Mouse (Mus musculus) right cerebral cortex, postnatal 36 days (tissue): ENCODE measurements around the gene Armc8.

Experiments used
- DNase-seq, 2 experiments: peaks; one replicate each; pipeline ENCODE4 v3.0.0; 2022; ENCODE audit warnings: low spot score in 2 of 2, mixed read lengths in 1 of 2

Gene Armc8

DNA sequence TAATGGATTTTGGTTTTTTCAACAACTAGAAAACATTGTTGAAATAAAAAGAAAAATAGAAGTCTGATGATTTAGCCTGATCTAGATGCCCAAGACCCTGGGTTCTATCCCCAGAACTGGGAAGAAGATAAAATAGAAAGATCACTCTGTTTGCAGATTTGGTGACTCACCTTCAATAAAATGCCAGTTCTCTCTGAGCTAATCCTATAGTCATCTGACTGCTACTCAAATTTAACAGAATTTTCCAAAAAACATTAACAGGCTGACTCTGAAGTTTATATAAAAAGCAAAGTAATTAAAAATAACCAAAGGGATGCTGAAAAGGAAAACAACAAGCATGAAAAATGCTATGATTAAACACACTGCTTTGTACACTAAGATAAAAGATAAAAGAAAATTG, 122.4 kb downstream of the Armc8 start:
- no peak for DNase-seq

GRCm38 (mm10) chr9:99444590-99445178, 124.0 kb downstream of the Armc8 start:
- no peak for DNase-seq

DNA sequence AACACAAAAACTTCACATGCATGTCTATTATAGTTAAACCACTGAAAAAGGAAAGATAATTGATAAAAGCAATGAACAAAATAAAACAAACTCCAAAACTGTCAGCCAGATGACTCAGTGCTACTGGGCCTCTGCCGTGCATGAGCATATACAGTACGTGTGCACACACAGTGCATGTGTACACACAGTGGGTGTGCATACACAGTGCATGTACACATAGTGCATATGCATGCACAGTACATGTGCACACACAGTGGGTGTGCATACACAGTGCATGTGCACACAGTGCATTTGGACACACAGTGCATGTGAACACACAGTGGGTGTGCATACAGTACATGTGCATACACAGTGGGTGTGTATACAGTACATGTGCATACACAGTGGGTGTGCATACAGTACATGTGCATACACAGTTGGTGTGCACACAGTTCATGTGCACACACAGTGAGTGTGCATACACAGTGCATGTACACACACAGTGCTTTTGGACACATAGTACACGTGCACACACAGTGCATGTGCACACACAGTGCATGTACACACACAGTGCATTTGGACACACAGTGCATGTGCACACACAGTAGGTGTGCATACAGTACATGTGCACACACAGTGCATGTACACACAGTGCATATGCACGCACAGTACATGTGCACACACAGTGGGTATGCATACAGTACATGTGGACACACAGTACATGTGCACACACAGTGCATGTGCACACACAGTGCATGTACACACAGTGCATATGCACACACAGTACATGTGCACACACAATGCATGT, 126.9 kb downstream of the Armc8 start:
- DNase-seq: no peak

GRCm38 (mm10) chr9:99440941-99441340, 127.8 kb downstream of the Armc8 start:
- peak; percentile 68 to 79 for DNase-seq

DNA sequence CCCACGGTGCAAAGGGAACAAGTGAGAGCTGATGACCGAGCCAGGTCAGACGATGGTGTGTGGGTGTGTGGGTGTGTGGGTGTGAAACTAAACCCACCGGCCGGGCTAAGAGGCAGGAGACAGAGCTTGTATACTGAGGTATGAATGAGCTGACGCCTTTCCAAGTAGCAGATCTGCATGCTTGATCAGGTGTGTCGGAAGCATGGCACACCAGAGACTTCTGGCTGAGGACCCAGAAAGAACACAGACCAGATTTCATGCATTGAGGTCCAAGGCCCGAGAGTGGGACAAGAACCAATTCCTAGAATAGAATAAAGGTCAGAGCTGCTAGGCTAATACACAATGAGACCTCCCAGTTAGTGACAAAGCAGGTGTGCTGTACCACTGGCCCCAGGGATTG, 129.6 kb downstream of the Armc8 start:
- no peak for DNase-seq

DNA sequence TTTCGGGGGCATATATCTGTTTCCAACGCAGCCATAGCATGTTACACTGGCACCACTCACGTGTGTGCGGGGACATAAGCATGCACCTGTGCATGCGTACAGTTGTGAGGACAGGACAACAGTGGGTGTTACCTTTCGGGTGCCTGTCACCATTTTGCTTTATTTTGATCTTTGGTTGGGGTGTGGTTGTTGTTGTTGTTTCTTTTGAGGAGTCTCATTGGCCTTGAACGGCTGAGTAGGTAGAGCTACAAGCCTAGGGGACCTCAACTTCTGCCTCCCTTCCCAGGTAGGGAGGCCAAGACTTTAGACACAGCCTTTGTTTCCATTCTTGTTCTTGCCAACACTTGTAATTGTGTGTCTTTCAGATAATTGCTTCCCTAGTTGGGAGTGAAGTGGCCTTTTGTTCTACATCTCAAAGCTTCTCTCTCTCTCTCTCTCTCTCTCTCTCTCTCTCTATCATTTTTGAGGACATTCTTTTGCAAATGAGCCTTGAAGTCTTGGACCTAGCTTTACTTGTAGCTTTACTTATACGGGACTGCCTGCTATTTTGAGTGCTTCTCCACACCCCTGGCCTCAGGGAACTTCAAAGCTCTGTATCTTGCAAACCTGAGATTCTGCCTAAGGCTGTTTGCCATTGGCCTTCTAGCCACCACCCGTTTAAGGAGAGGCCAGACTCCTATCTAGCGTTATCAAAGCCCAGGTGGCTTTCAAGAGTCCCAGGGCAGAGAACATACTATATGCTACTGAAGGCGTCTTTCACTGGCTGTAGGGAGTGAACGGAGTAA, 130.7 kb downstream of the Armc8 start:
- no peak for DNase-seq

DNA sequence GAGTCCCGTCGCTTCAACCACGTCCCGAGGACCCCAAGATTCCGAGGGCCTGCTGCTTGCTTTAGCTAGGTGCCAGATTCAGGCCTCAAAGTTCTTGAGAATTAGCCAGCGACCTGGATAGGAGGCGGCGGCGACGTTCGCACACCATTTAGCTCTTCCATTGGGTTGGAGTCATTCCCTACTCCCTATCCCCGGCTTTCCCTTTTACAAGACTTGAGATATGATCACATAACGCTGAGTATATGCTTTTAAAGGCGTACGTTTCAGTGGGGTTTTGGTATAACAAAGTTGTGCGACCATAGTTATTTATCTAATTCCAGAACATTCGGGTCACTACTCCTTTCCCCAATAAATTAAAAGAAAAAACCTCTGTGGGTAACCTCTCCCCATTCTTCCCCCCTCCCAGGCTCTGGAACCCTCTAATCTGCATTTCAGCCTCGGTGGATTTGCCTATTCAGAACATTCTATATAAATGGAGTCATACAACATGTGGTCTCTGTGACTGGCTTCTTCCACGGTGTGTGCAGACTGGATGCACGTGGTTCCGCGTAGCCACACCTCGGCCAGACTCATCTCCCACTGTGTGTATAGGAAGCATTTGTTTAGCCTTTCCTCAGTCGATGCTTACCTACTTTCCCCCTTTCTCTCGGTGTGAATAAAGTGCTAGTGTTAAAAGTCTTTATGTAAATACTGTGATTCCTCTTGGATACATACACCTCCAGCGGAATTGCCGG, 131.5 kb downstream of the Armc8 start, which contains the start of gene Mras:
Gene Mras (minus strand): TSS at position 351 of the 734 bp plus-strand sequence.
- no peak for DNase-seq

DNA sequence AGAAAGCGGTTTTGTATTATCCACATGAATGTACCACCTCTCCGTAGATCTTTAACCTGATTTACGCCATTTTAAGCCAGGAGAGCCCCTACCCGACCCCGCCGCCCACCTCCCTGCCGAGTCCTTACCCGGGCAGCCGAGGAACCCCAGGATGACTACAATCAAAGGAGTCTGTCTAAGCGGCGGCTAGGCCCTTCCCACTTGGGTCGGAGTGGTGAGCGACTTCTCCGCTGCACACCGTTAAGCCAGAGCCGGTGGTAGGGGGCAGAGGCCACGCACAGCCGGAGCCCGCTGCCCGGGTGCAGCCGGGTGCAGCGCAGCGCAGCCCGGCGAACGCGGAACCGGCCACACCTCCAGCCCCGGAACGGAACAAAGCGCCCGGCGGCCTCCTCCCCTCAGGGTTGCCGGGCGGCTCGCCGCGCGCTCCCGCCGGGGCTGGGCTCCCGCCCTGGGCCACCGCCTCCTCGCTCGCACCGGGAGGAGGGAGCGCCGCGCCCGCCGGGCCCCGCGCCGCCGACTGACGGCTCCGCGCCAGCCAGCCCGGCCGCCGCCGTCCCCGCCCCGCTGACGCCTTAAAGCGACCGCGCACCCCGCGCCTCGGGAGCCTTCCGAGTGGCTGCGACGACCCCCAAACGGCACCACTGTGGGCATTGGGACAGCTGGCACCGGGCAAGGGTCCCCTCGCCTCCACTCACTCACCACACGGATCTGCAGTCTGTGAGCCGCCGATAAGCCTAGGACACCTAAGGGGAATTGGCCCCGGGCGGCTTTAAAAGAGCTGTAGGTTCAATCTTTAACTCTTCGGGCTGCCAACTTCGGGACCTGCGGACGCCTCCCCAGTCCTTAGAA, 132.3 kb downstream of the Armc8 start:
- DNase-seq: peak; percentile 62 to 68

GRCm38 (mm10) chr9:99435619-99436181, 133.0 kb downstream of the Armc8 start:
- no peak for DNase-seq

- peak in 1 of 2 experiments; percentile 83 for DNase-seq
Observed at GRCm38 (mm10) chr9:99434892-99435618, 133.6 kb downstream of the Armc8 start.

DNA sequence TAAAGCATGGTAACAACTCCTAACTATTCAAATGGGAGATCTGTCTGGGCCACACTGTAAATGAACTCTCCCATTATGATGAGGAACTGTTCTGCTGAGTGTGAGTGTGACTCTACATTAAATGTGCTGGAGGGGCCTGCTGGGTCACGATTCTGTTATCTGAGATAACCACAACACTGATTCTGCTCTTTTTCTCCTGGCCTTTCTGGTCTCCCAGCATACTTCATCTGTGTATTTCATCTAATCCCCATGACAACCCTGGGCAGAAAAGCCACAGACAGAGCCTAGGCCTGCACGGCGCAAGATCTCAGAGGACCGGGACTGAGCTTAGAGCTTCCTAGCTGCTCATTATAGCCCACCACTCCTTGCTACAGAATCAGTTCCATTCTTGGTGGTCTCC, 136.2 kb downstream of the Armc8 start:
- no peak for DNase-seq

GRCm38 (mm10) chr9:99431963-99432362, 136.7 kb downstream of the Armc8 start:
- DNase-seq: no peak

DNA sequence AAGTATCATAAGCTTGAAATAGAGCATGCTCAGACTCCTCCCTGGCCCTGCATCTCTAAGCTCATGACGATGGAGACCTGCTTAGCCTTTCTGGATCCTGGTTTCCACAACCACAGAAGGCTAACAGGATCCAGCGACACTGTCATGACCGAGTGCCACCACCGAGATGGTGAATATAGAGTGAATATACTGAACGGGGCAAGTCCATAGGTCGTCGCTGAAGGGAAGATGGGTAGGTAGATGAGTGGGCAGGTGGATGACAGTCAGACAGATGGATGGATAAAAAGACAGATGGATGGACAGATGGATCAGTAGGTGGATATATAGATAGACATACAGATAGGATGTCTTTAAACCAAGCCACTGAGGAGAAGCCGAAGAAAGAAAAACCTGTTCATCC, 137.4 kb downstream of the Armc8 start:
- peak in 1 of 2 experiments; percentile 56 for DNase-seq

DNA sequence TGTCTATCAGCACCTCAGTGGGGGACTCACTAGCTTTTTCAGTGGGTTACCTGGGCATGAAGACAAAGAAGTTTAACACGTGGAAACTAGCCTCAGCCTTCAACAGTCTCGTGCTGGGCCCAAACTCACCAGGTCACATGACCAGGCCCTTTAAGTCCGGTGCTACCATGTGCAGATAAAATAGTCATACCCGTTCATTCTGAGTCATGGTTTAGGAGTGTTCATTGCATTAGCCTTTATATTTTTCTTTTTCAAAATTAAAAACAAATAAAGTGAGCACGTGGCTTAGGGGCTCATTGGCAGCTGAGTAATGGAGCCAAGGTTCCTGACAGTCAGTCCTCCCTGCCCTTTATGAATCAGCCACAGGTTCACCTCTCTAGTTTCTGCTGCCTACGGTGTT, 137.9 kb downstream of the Armc8 start:
- no peak for DNase-seq

DNA sequence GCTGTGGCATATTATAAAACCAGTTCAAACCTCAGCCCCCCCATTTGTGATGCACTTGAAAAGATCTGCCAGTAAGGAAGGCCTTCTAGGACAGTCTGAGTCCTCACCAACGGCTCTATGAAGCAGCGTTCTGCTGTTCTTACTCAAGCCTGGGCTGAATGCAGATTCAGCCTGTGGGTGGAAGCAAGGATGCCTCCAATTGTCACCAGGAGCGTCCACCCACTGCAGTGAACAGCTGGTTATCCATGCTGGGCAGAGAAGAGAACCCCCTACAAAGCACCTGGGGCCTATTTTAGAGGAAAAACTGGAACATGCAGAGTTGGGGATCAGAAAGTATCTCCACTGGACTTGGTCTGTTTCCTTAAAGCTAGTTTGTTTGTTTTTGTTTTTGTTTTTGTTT, 138.9 kb downstream of the Armc8 start:
- DNase-seq: peak; percentile 57 to 78

DNA sequence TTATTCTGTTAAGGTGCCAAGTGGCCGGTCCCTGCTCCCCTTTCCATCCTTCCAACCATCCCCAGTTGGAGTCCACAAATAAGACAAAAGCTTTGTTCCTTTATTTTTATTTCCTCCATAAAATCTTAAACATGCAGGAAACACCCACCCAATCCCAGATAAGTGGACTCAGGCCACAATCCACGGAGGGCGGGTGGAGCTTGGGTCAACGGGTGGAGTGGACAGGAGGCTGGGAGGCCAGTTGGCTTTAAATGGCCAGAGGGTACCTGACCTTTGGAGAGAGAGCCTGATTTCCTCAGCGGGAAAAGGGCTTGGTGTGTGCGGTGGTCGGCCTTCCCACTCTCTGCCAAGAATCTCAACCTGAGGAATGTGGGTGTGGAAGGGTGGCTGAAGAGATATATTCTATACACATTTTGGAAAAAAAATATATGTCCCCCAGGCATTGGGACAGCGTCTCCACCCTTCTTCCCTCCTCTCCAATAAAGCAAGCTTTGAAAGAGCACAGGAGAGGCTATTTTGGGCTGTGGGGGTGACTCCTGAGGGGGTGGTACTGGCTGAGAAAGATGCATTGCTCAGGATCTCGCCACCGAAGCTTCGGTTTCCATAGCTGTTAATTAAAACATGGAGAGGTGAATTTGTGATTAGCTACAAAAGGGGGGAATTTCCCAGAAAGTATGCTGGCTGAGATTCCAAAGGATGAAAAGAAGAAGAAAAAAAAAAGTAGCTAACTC, 139.9 kb downstream of the Armc8 start:
- DNase-seq: peak in 1 of 2 experiments; percentile 75
